Mouse (Mus musculus) testis, adult 2 months (tissue): ENCODE measurements around the gene Exoc3l2.

Experiments used
- CTCF ChIP-seq: fragments of 200-500 bp; IDR thresholded peaks from 2 replicates; pipeline ENCODE4 v1.5.1; 2012; ENCODE audit warnings: low read depth, mild to moderate bottlenecking, inconsistent platforms, low read length, moderate library complexity; ENCODE audit not compliant: control insufficient read depth, insufficient read depth, insufficient replicate concordance
- POLR2A ChIP-seq: fragments of 200-500 bp; IDR thresholded peaks from 2 replicates; pipeline ENCODE4 v1.6.1; 2012; ENCODE audit warnings: low read depth, mild to moderate bottlenecking, inconsistent platforms, low read length, moderate library complexity; ENCODE audit not compliant: control insufficient read depth

DNA sequence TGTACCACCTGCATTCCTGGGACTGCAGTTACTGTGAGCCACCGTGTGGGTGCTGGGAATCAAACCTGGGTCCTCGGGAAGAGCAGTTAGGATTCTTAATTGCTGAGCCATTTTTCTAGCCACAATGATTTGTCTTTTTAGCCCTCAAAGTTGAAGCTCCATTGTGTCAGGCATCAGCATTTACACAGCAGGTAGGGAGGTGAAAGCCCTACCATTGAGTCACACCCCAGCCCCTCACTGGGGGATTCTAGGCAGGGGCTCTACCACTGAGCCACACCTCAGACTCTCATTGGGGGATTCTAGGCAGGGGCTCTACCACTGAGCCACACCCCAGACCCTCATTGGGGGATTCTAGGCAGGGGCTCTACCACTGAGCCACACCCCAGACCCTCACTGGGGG, 26.9 kb upstream of the Exoc3l2 start:
- TF ChIP-seq POLR2A, result no peak
- TF ChIP-seq CTCF, result no peak
